Mouse (Mus musculus) embryonic fibroblast, embryonic 13.5 days (primary cell): ENCODE results near the gene Stil. TPM values are rescaled to one million over a fixed set of nuclear protein-coding genes. Genes with fewer than 3 reads are reported as not detected.
A peak's percentile ranks its signal among the peaks of the same experiment; 100 is the strongest.

Experiments
- H3K27ac ChIP-seq: 2 replicates; pipeline ENCODE4 v1.5.1; 2012; ENCODE audit warnings: low read length, control low read depth, inconsistent platforms; ENCODE audit not compliant: insufficient read depth
- H3K4me1 ChIP-seq: 2 replicates; pipeline ENCODE4 v1.6.1; 2011; ENCODE audit warnings: low read length; ENCODE audit not compliant: control insufficient read depth, insufficient read depth
- H3K4me3 ChIP-seq: 2 replicates; pipeline ENCODE4 v1.5.1; 2011; ENCODE audit warnings: mild to moderate bottlenecking, control low read depth, low read length; ENCODE audit not compliant: insufficient read depth
- CTCF ChIP-seq: IDR thresholded peaks from 2 replicates; pipeline ENCODE4 v1.5.1; 2011; ENCODE audit warnings: mild to moderate bottlenecking, control low read depth, low read length, moderate library complexity, borderline replicate concordance; ENCODE audit not compliant: insufficient read depth
- POLR2A ChIP-seq: IDR thresholded peaks from 2 replicates; pipeline ENCODE4 v1.6.1; 2011; ENCODE audit warnings: low read depth, mild to moderate bottlenecking, control low read depth, low read length, moderate library complexity
- polyA plus RNA-seq: library from polyadenylated mRNA; stranded (reverse); fragments of >200 nt; gene quantifications from 2 replicates; pipeline ENCODE4 v1.2.4, GENCODE M21; 2011; ENCODE audit warnings: low read depth; ENCODE audit not compliant: missing spikeins, insufficient read length

The Stil gene
- polyA plus RNA-seq, 1 experiment: 14.4 TPM

DNA sequence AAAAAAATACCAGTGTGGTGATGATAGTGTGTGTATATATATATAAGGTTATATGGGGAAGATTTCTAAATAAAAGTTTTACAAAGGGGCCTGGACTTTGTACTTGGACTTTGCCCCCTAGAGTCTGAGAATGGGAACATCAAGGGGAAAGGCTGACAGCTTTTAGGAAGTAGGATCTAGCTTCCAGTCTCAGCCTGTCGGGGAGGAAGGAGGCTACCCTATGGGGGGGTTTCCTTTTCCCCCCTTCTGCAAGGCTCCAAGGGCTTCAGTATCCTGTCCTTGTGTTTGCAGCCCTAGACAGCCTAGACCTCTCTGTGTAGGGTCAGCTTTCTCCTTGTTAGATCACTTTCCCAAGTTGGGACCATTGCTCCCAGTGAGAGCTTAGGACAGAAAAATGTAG lies 71.7 kb downstream of the Stil start:
- Histone ChIP-seq H3K27ac (no peak overlapping the region), H3K4me1 (no peaks in the 10 kb centered on the region), H3K4me3 (no peak overlapping the region)
- TF ChIP-seq CTCF (no peak), POLR2A (no peak)

DNA sequence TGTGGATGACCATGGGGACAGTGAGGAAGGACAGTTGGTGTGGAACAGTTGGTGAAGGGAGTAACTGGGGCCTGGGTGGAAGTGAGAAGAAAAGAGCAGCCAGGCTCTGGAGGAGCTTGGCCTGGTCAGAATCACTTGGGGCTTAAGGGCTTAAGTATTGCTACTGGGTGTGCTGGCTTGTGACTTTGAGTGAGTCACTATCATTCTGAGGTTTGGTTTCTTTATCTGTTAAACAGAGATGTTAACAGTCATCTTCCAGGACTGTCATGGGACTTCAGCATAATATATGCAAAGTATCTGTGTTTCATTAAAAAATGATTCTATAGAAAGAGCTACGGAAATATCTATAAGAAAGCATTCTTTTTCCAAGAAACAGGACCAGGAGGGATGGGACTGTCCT lies 74.8 kb downstream of the Stil start:
- Histone ChIP-seq H3K4me3 (no peak overlapping the region), H3K27ac (no peak overlapping the region), H3K4me1 (no peaks in the 10 kb centered on the region)
- TF ChIP-seq POLR2A (no peak), CTCF (no peak)

DNA sequence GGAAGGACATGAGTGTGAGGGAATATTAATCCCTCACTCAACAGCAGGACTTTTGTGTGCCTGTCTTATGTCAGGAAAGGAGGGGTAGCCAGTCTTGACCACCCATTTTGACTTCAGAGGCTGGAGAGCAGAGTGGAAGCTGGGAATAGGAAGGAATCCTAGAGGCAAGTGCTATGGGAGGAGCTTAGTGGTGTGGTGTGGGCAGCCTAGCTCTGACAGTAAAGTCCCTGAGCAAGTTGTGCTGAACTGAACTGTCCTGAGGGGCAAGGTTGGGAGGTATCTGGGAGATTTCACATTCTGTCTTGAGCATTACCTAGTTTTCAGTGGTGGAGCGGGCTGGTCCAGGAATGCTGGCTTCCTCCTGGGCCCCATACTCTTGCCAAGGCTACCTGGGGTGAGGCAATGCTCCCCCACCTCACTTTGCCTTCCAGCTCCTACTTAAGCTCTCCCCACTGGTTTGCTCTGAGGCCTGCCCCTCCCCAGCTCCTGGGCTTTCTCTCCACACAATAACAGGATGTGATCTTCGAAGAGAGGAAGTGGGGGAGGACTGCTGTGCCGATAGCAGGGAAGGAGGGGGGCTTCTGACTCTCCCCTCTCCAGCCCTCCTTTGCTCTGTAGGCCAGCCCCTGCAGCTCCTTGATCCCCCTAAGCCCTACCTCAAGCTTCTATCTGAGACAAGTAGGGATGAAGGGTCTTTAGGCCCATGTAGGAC lies 75.4 kb downstream of the Stil start:
- Histone ChIP-seq H3K4me1 (no peaks in the 10 kb centered on the region), H3K4me3 (no peak overlapping the region), H3K27ac (no peak overlapping the region)
- TF ChIP-seq POLR2A (no peak), CTCF (no peak)

DNA sequence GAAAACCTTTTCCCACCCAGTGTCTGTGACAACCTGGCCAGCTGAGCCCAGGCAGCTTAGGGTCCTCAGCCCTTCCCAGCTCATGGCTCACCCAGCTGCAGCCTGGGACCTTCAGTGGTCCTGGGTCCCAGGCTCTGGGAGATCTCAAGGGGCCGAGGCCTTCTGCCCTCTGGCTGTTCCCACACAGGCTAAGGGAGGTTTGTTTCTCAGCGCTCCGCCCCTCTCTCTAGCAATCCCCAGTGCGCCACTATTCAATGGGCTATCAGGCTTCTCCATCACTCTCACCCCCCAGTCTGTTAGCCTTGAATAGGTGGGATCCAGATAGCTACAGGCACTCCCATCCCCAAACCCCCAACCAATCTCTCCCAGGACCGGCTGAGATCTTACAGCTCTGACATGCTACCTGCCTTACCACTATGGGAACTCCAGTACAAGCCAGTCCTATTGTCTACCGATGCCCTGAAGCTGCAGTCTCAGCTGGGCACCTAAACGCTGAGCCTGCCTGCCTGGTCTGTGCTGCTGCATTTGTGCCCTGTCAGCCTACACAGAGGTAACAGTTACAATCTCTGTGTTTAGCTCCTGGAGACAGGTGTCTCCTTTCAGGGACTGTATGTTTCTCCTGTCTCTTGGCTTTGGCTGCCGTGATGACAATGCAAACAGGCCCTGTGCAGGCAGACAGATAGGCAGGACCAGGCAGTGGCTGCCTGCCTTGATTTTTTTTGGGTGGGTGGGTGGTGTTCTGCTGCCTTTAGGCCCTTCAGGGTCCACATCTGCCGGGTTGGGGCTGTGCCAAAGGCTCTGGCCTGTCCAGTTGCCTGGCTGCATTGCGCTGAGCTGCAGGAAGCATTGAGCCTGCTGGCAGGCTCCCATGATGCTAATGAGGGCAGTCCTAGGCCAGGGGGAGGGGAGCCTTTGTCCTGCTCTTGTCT lies 79.2 kb downstream of the Stil start:
- TF ChIP-seq POLR2A: no peak
- TF ChIP-seq CTCF: no peak
- no peaks in the 10 kb centered on the region for H3K4me1 ChIP-seq
- H3K27ac ChIP-seq: no peak overlapping the region

DNA sequence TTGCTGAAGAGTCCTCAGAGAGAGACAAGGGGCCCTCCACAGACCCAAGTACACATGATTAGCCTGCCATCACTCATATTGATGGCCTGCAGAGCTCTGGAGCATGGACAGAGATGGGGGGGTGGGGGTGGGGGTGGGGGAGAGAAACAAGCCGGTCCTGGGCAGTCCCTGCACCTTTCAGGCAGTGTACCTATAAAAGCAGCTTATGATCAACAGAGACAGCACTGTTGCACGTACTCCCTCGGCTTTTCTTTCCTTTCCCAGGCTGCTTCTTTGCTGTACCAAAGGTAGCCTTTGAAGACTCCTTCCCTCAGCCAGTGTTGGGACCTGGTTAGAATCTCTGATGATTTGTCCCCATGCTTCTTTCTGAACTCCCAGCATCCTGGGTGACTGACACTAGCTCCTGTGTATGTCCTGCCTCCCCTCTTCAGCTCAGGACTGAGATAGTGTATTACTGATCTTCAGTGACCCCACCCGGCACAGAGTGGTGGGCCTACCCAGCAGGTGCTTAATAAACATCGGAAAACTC lies 79.9 kb downstream of the Stil start:
- no peak overlapping the region for H3K4me3 ChIP-seq
- no peak overlapping the region for H3K27ac ChIP-seq
- no peak for TF ChIP-seq CTCF
- no peak for TF ChIP-seq POLR2A
- no peaks in the 10 kb centered on the region for H3K4me1 ChIP-seq

More for the DNA sequence above, 79.2 kb downstream of the Stil start:
- no peak overlapping the region for H3K4me3 ChIP-seq

DNA sequence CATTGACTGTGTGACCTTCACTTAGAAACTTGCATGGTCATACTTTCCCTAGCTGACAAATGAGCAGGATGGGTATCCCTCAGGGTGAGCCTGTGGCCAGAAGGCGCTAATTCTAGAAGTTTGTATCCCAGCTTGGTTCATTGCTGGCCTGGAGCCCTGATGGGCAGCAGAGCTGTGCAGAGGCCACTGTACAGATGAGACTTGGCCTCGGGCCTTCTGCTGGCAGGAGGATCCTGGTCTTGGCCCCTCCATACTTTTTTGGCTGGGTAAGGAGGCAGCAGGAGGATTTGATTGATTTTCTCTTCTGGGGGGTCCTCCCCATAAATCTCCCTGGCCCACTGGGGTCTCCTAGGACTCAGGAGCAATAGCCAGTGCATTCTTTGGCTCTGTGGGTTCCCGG lies 83.1 kb downstream of the Stil start:
- Histone ChIP-seq H3K4me1 (no peaks in the 10 kb centered on the region), H3K4me3 (no peak overlapping the region), H3K27ac (no peak overlapping the region)
- TF ChIP-seq POLR2A: no peak
- no peak for TF ChIP-seq CTCF

DNA sequence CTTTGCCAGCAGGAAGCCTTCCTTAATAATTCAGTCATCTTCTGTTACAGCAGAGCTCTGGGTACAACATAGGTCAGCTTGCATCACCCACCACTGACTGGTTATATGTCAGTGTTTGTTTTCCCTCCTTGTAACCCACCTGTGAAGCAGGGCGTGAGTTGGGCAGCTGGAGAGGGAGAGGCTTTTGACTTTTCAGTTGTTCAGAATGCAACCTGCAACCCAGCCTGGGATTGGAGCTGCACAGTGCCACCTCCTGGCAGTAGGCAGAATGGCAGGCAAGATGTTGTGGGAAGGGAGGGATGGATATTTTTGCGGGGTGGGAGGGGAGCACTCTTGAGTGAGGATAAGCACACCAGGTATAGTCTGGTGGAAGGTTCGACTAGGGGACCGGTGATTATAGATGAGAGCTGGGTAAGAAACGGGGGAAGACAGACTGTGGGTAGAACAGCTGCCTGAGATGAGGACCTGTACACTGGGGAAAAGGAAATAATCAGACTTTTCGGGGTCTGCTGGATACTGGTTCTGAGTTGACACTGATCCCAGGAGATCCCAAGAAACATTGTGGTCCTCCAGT lies 85.7 kb downstream of the Stil start:
- TF ChIP-seq POLR2A: no peak
- TF ChIP-seq CTCF: peak; percentile 97
- no peak overlapping the region for H3K4me3 ChIP-seq
- H3K27ac ChIP-seq: no peak overlapping the region

DNA sequence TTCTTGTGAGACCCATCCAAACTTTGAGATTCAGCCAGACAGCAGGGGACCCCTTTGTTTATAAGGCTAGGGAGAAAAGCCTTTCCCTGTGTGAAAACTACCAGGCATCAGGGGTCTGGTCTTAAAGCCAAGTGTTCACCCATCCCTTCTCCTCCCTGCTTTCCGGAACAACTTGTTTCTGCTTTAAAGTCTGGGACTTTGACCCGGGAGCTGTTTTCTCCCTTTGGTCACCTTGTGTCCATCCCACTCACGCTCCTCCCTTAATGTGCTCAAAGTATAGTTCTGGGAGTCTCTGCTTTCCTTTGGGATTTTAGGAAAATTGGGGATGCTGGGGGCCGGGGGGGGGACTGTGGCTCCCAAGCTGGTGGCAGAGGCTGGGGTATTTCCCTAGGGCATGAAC lies 86.3 kb downstream of the Stil start:
- TF ChIP-seq CTCF: no peak
- no peak for TF ChIP-seq POLR2A
- Histone ChIP-seq H3K27ac (no peak overlapping the region), H3K4me1 (no peaks in the 10 kb centered on the region), H3K4me3 (no peak overlapping the region)

More for the DNA sequence above, 85.7 kb downstream of the Stil start:
- H3K4me1 ChIP-seq: no peaks in the 10 kb centered on the region

DNA sequence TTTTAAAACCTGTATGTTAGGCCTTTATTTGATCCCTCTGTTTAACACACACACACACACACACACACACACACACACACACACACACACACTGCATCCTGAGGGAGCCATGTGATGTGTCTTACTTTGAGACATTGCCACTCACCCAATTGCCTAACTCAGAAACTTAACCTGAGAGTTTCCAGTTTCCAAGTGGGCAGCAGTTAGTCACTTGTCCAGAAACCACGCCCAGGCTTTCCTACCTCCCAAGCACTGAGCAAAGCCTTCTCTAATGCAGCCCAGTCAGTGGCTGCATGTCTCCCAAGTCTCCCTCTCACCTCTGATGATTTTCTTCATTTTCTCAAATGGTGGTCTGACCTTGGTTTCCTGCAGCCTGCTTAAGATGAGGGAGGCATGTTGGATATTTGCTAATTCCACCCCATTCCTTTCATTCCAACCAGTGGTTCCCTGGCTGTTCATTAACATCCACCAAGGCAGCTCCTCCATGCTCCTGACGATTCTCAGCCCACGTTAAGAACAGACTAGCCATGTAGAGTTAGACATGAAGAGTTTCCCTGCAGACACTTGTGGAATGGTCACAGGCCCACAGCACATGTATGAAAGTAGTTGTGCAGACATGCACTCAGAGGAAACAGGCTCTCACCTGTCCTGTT lies 86.9 kb downstream of the Stil start:
- Histone ChIP-seq H3K27ac (no peak overlapping the region), H3K4me1 (no peaks in the 10 kb centered on the region), H3K4me3 (no peak overlapping the region)
- TF ChIP-seq CTCF: no peak
- no peak for TF ChIP-seq POLR2A
